Mouse (Mus musculus) testis, adult 2 months (tissue): Measurements from ENCODE around the gene Fam171a2. TPM values are rescaled to one million over a fixed set of nuclear protein-coding genes. Genes with fewer than 3 reads are reported as not detected.

Source experiments
- H3K27ac ChIP-seq: fragments of 200-500 bp; 2 replicates; pipeline ENCODE4 v1.5.1; 2012; ENCODE audit warnings: low read depth, low read length; ENCODE audit not compliant: control insufficient read depth, insufficient read depth
- H3K27me3 ChIP-seq: fragments of 200-500 bp; 2 replicates; pipeline ENCODE4 v1.6.1; 2012; ENCODE audit warnings: mild to moderate bottlenecking, low read length, moderate library complexity; ENCODE audit not compliant: control insufficient read depth, insufficient read depth
- H3K36me3 ChIP-seq: fragments of 200-500 bp; 2 replicates; pipeline ENCODE4 v1.6.1; 2012; ENCODE audit warnings: mild to moderate bottlenecking, low read length; ENCODE audit not compliant: control insufficient read depth, insufficient read depth
- H3K4me1 ChIP-seq: fragments of 200-500 bp; 2 replicates; pipeline ENCODE4 v1.6.1; 2012; ENCODE audit warnings: low read length; ENCODE audit not compliant: control insufficient read depth, insufficient read depth
- H3K4me3 ChIP-seq: fragments of 200-500 bp; 2 replicates; pipeline ENCODE4 v1.5.1; 2012; ENCODE audit warnings: low read depth, mild to moderate bottlenecking, low read length, moderate library complexity, mixed read lengths; ENCODE audit not compliant: control insufficient read depth
- CTCF ChIP-seq: fragments of 200-500 bp; IDR thresholded peaks from 2 replicates; pipeline ENCODE4 v1.5.1; 2012; ENCODE audit warnings: low read depth, mild to moderate bottlenecking, inconsistent platforms, low read length, moderate library complexity; ENCODE audit not compliant: control insufficient read depth, insufficient read depth, insufficient replicate concordance
- POLR2A ChIP-seq: fragments of 200-500 bp; IDR thresholded peaks from 2 replicates; pipeline ENCODE4 v1.6.1; 2012; ENCODE audit warnings: low read depth, mild to moderate bottlenecking, inconsistent platforms, low read length, moderate library complexity; ENCODE audit not compliant: control insufficient read depth
- polyA plus RNA-seq: library from polyadenylated mRNA; depleted of rRNA; stranded (reverse); fragments of >200 nt; gene quantifications from 2 replicates; pipeline ENCODE4 v1.2.3, GENCODE M21; 2012

Fam171a2 gene
- polyA plus RNA-seq, 1 experiment: 0.88 TPM

DNA sequence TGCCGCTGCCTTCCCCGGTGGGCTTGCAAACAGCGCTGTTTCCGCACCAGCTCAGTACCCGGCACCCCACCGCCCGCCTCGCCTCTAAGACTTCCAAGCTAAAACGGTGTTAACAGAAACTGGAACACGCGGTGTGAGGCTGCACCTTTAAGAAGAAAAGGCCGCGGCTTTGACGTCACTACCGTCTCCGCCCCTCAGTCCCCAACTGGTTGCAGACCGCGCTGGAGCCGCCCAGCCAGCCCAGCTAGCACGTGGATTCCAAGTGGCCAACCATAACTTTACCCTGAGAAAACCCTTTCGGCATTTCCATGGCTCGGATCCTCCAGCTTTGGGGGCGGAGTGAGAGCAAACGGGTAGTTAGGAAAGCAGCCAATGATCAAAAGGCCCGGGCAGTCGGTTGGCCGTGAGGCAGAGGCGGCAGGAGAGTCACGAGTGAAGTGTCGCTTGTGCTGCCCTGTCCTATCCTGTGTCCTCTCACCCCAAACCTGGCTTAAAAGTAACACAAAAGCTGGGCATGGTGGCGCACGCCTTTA is 39.1 kb downstream of the Fam171a2 start:
- Histone ChIP-seq H3K36me3 (no peaks in the 10 kb centered on the region; the same call in 1 of the 2 replicates), H3K27ac (peak overlapping the region; percentile 97), H3K4me3 (peak overlapping the region; percentile 99), H3K27me3 (no peaks in the 10 kb centered on the region), H3K4me1 (peaks cover 19% of the 10 kb centered on the region)
- peak; percentile 95 for TF ChIP-seq POLR2A
- no peak for TF ChIP-seq CTCF

DNA sequence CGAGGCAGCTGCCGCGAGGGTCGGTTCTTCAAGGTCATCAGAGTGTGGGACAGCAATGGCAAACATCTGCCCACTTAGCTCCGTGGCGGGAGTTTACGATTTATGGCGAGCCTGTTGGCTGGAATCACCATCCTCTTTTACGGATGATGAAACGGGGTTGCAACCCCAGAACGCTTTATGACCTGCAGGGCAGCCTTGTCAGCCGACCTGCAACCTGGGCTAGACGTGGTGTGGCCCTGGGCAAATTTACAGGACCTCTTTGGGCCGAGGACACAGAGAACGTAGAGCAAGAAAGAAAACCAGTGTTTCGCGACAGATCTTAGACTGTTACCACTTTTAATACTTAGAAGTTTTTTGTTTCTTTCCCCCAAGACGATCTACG is 39.7 kb downstream of the Fam171a2 start, which contains the start of gene Slc25a39:
Gene Slc25a39 (minus strand): TSS at position 113 of the 382 bp plus-strand sequence.
- peak within 1 kb of the TSS; percentile 97 for H3K27ac ChIP-seq

DNA sequence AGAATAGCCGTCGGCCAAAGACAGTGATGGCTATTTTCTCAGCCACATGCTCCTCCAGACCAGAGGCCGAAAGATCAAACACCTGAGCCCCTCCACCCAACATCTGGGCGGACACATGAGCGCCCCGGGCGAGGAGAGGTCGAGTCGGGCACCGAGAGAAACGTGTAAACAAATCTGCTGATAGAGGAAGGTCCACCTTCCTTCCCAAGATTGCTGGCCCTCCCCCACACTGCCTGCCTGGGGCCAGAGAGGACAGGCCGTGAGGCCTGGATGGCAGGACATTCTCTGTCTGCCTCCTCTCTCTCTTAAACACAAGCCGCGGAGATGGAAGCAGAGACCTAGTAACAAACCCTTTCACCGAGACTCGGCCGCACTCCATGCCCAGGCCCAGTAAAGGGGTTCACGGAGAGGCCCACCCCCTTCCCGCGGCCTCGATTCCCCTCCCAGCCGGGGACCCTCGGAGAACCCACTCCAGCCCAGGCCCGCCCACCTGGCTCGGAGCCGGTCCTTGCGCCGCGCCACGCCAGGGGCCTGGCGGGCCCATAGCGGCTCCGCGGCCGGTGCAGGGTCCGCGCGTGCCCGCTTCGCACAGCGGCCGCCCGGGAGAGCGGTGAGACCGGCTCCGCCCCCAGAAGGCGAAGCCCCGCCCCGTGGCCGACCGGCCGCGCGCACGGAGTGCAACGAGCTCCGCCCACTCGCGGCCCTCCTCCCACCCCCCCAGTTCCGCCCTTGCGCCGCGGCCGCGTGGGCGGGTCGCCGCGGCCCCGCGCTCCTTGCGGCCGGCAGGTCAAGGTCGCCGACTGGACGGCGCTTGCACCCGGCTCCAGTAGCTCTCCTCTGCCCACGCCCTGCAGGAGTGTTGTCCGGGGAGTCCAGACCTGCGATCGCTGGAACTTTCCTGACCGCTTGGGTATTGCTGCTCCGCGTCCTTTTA is 40.3 kb downstream of the Fam171a2 start:
- H3K4me1 ChIP-seq: peaks cover 19% of the 10 kb centered on the region
- peak overlapping the region; percentile 97 for H3K27ac ChIP-seq
- H3K4me3 ChIP-seq: peak overlapping the region; percentile 99
- no peaks in the 10 kb centered on the region; the same call in 1 of the 2 replicates for H3K36me3 ChIP-seq
- H3K27me3 ChIP-seq: no peaks in the 10 kb centered on the region
- TF ChIP-seq CTCF: no peak
- peak; percentile 69 for TF ChIP-seq POLR2A

More for the DNA sequence above, 39.7 kb downstream of the Fam171a2 start, which contains the start of gene Slc25a39:
- TF ChIP-seq CTCF (no peak), POLR2A (no peak)
- H3K36me3 ChIP-seq: no peaks in the 10 kb centered on the region; the same call in 1 of the 2 replicates
- H3K4me1 ChIP-seq: peaks cover 19% of the 10 kb centered on the region
- H3K4me3 ChIP-seq: peak within 1 kb of the TSS; percentile 99
- H3K27me3 ChIP-seq: no peaks in the 10 kb centered on the region

DNA sequence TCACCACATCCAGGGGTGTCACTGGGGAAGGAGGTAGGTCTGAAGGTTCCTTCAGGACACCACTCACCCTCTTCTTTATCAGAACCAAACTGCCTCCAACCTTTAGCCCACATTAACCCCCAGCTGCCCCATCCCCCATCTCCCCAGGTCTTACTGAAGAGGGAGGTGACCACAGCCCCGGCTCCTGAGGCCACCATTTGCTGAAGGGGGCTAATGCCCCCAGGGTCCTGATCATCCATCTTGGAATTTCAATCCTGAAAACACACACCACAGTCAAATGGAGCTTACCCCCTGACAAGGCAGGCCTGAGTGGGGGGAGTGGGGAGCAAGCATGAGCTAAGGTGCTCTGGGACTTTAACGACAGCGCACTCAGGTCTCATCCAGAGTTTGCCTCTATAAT is 41.1 kb downstream of the Fam171a2 start:
- H3K27ac ChIP-seq: peak overlapping the region; percentile 93
- peak overlapping the region; percentile 99 for H3K4me3 ChIP-seq
- H3K36me3 ChIP-seq: no peaks in the 10 kb centered on the region; the same call in 1 of the 2 replicates
- no peak for TF ChIP-seq CTCF
- no peak for TF ChIP-seq POLR2A
- peaks cover 17% of the 10 kb centered on the region for H3K4me1 ChIP-seq
- H3K27me3 ChIP-seq: no peaks in the 10 kb centered on the region

DNA sequence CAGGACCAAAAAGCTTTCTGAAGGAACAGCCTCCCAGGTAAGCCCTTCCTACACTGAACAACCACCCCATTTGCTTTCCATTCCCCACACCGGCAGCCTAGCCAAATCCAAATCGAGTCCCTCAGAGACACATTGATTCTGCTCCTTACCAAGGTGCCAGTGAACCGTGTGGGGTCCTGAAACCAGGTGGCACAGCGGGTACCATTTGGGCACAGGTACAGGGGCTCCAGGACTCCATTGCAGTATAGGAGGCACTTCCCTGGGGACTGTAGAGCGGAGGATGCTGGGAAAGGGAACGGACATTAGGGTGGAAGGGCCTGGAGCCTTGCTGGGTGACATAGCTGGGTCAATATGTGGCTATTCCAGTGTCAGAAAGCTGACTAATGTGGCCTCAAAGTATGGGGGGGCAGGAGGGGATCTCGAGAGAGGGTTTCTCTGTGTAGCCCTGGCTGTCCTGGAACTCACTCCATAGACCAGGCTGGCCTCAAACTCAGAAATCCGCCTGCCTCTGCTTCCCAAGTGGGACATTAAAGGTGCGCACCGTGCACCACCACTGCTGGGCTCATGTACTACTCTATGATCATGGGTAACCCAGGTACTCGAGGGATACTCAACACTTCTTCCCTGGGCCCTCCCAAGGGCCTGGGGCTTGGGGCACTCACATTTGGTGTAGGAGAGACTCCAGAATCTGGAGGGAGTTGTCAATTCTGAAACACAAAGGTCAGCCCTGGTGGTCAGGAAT is 41.8 kb downstream of the Fam171a2 start:
- Histone ChIP-seq H3K4me3 (peak overlapping the region; percentile 99), H3K36me3 (no peaks in the 10 kb centered on the region; the same call in 1 of the 2 replicates), H3K4me1 (peaks cover 17% of the 10 kb centered on the region), H3K27me3 (no peaks in the 10 kb centered on the region), H3K27ac (no peak overlapping the region)
- TF ChIP-seq CTCF (no peak), POLR2A (no peak)

DNA sequence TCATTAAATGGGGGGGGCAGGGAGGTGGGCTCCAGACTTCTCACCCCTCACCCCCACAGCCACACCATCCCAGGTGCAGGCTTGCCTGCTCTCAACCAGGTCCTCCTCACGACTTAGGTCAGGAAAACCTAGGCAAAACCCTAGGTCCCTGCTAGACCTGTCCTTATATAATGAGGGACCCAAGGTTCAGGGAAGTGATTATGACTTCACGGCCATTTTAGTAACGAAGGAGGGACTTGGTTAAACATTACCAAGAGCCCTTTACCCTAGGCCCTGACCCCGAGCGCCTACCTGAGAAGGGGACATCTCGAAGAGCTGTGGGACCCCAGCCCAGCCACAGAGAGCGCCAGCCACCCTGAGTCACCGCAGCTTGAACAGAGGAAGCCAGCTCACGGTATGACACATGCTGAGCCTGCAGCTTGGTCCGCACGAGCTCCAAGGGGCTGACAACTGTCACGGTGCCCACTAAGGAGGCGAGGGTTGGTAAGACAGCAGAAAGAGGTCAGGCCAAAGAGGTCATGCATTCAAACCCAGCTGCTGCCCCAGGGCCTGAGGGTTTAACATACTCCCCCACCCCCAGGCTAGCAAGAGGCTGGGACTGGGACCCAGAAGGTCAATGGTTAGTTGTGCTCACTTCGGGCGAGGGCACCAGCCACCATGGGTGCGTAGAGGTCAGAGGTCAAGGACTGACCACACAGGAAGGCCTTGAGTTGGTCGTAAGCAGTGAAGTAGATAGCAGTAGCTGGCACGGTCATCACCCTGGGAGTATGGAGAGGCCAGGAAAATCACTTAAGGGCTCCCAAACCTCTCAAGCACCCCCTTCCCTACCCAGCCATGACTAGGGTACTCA is 43.1 kb downstream of the Fam171a2 start:
- Histone ChIP-seq H3K4me3 (no peak overlapping the region), H3K27me3 (no peaks in the 10 kb centered on the region), H3K27ac (no peak overlapping the region), H3K36me3 (no peaks in the 10 kb centered on the region; the same call in 1 of the 2 replicates), H3K4me1 (peaks cover 22% of the 10 kb centered on the region)
- TF ChIP-seq POLR2A: no peak
- TF ChIP-seq CTCF: no peak

DNA sequence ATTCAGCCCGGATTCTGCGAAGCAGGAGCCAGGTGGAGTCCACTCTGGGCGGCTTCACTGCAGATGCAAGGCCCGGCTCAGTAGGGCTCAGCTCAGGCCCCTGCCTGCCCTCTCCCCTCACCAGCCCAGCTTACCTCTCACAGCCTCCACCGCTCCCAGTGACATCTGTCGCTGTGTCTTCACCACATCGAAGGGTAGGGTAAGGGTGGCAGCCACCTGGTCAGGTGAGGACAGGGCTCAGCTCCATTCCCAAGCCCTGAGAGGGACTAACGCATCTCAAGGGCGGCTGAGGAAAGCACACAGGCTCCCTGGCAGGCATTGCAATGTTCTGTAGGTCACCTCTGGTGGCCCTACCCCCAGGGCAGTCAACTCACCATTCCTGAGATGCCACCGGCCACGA is 43.8 kb downstream of the Fam171a2 start:
- Histone ChIP-seq H3K4me3 (no peak overlapping the region), H3K27me3 (no peaks in the 10 kb centered on the region), H3K4me1 (peaks cover 24% of the 10 kb centered on the region), H3K36me3 (no peaks in the 10 kb centered on the region; the same call in 1 of the 2 replicates), H3K27ac (no peak overlapping the region)
- TF ChIP-seq POLR2A (no peak), CTCF (no peak)
